Mouse (Mus musculus): ENCODE measurements at regions not wholly inside any gene's neighbourhood (a gene's known extent, or its start where the extent isn't known, plus 50 kb on each side); places are given as distances from the start of the nearest gene placed in this dataset.

DNA sequence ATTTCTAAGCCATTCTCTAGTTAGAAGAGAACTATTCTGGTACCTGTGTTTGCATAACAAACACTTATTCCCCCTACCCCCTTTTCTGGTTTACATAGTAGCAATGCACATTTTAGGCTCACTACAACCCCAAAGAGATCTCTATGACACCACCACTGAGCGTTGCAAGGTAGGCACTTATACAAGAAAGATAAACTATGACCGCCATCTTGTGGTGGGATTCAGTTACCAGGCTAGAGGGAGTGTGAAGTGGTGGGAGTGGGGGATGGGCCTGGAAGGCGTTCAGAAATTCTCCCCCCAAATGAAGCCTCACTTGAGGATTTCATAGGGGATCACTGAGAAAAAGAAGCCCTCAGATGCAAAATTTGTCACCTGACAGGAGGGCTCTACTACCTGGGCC is 64.4 kb upstream of the Fst start:
- H3K4me2 ChIP-seq (replicated peaks), result no peak overlapping the region
- no peak overlapping the region for H3K27ac ChIP-seq (replicated peaks)
- H3K36me3 ChIP-seq, result no peaks in the 10 kb centered on the region
- H3K27me3 ChIP-seq, result no peaks in the 10 kb centered on the region
- 27% methylated on average over 3 of the region's 3 CpGs for WGBS
- 0 out of 2 replicates have a peak, but pooled peaks cover 4% of the 10 kb centered on the region for H3K4me1 ChIP-seq
- no peak overlapping the region for H3K4me3 ChIP-seq
- no peaks in the 10 kb centered on the region for H3K9me3 ChIP-seq
- ATAC-seq (replicated peaks), result 0 out of 2 replicates have a peak, but pooled peaks have one; percentile 69
- no peak overlapping the region for H3K9ac ChIP-seq (replicated peaks)

DNA sequence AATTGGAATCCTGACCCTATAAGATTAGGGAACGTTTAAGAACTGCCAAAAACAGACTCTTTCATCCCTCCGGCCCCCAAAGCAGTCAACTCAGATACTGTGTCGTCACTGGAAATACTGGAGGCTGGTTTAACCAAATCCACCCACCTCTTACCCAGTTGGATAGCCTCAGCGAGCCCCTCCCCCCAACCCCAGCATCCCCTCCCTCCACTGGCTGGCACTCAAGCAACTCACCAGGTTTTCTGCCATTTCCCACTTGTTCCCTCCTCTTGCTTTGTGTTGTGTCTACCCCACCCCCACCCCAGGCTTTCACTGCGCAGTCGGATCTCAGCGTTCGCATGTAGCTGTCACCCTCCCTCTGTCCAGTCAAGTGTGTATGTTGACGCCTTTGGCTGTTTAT is 68.1 kb upstream of the Fst start:
- Histone ChIP-seq H3K4me3 (no peak overlapping the region), H3K4me1 (0 out of 2 replicates have a peak, but pooled peaks cover 5% of the 10 kb centered on the region), H3K27ac (replicated peaks) (no peak overlapping the region), H3K36me3 (no peaks in the 10 kb centered on the region), H3K27me3 (no peaks in the 10 kb centered on the region), H3K9ac (replicated peaks) (no peak overlapping the region), H3K4me2 (replicated peaks) (no peak overlapping the region), H3K9me3 (no peaks in the 10 kb centered on the region)
- ATAC-seq (replicated peaks), result peak; percentile 41; the same call in 1 of the 2 replicates
- 28% methylated on average over 9 of the region's 9 CpGs for WGBS

DNA sequence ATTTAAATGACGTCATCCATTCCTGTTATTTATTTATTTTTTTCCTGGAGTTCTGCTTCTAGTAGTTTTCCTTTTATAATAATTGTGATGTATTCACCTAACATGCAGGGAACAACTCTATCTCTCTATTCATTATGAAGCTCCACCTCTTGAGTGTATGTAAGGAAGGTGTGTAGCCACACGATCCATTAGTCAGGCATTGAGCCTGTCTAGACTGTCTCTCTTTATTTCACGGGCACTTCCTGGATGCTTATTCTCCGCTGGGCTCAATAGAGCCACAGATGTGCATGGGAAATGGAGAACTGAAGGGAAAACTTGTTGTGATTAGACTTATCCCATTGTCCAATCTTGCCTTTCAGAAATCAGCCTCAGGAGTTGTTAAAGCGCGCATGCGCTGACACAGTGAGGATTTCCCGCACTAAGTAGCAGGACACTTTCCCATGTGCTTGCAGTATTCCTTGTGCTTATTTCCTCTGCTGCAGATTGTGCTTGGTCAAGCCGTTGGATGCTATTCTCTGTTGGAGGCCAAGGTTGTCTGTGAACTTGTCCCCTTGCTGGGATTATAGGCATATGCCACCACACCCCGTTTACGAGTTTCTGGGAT is 71.5 kb upstream of the Fst start:
- Histone ChIP-seq H3K27ac (replicated peaks) (no peak overlapping the region), H3K4me2 (replicated peaks) (no peak overlapping the region), H3K36me3 (no peaks in the 10 kb centered on the region), H3K4me1 (peaks cover 12% of the 10 kb centered on the region; the same call in 1 of the 2 replicates), H3K4me3 (no peak overlapping the region), H3K27me3 (no peaks in the 10 kb centered on the region), H3K9ac (replicated peaks) (no peak overlapping the region), H3K9me3 (no peaks in the 10 kb centered on the region)
- 67% methylated on average over 11 of the region's 11 CpGs for WGBS
- no peak for ATAC-seq (replicated peaks)

DNA sequence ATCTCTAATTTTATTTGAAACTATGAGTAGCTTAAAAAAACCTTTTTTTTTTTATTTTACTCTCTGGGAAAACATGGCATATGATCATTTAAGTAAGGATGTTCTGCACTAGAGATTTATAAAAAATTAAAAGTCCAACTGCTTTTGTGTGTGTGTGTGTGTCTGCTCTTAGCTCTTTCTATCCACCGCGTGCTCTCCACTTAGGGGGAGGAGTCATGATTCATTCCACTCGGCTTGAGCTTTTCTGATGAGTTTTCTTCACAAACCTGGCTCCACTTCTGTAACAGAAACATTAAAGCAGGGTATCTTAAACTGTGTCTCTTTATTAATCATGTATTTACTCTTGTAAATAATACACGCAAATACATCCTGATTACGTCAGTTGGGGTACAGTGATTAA is 73.0 kb upstream of the Fst start:
- peak; percentile 51; the same call in 1 of the 2 replicates for ATAC-seq (replicated peaks)
- 0 out of 2 replicates have a peak overlapping the region, but pooled peaks have one; percentile 13 for H3K9ac ChIP-seq (replicated peaks)
- H3K9me3 ChIP-seq, result no peaks in the 10 kb centered on the region
- peaks cover 12% of the 10 kb centered on the region; the same call in 1 of the 2 replicates for H3K4me1 ChIP-seq
- H3K27me3 ChIP-seq, result no peaks in the 10 kb centered on the region
- WGBS, result 9% methylated on average over 5 of the region's 5 CpGs
- H3K27ac ChIP-seq (replicated peaks), result no peak overlapping the region
- H3K4me3 ChIP-seq, result peak overlapping the region; percentile 17
- H3K36me3 ChIP-seq, result no peaks in the 10 kb centered on the region
- H3K4me2 ChIP-seq (replicated peaks), result peak overlapping the region; percentile 10; the same call in 1 of the 2 replicates

DNA sequence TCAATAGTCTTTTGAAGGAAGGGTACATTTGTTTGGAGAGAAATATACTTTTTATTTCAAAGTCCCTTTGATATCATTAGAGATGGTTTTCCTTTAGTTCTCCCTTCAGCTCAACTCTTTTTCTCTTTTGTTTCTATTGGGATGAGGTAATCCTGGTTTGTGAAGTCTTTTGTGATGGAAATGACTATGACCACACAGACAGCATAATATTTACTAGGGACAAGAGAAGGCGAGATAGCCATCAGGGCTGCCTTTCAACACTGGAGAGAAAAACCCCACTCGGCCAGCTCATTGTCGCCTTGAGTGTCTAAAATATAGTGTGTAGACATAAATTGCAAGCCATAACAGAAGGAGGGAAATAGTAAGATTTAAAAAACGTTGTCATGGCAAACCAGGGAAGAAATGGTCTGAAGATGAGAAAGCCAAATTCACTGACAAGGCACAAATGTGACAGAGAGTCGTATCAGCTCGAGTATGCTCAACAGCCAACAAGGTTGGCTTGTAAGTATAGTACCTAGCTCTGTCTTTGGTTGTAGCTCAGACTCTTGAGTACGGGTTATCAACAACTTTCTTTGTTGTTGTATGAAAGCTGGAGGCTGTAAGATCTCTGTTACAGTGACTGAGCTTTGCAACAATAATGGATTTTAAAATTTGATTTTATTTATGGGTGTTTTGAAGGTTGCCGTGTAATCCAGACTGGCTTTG is 73.8 kb upstream of the Fst start:
- H3K4me2 ChIP-seq (replicated peaks), result no peak overlapping the region
- H3K4me1 ChIP-seq, result peaks cover 8% of the 10 kb centered on the region; the same call in 1 of the 2 replicates
- H3K9me3 ChIP-seq, result no peaks in the 10 kb centered on the region
- no peaks in the 10 kb centered on the region for H3K27me3 ChIP-seq
- no peaks in the 10 kb centered on the region for H3K36me3 ChIP-seq
- H3K4me3 ChIP-seq, result no peak overlapping the region
- WGBS, result 33% methylated on average over 8 of the region's 8 CpGs
- no peak overlapping the region for H3K9ac ChIP-seq (replicated peaks)
- ATAC-seq (replicated peaks), result no peak
- no peak overlapping the region for H3K27ac ChIP-seq (replicated peaks)

DNA sequence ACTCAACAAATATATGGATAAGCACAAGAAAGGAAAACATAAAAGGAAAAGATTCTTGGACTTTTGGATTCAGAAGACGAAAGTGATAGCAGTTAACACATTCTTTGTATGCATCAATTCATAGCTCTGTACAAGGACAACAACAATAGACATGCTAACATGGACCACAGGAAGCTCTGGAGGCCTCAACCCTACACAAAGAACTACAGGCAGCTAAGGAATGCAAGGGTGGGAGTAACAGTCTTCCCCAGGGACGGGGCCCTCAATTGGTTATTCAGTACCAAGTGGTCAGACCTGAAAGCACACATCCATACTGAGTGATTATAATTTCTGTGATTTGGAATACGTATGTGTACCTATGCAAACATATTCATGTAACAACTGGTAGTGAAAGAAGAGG is 75.8 kb upstream of the Fst start:
- H3K9me3 ChIP-seq, result no peaks in the 10 kb centered on the region
- H3K36me3 ChIP-seq, result no peaks in the 10 kb centered on the region
- H3K4me2 ChIP-seq (replicated peaks), result no peak overlapping the region
- no peak for ATAC-seq (replicated peaks)
- H3K27me3 ChIP-seq, result no peaks in the 10 kb centered on the region
- H3K4me1 ChIP-seq, result peaks cover 8% of the 10 kb centered on the region; the same call in 1 of the 2 replicates
- WGBS, result 61% methylated on average over 3 of the region's 3 CpGs
- H3K27ac ChIP-seq (replicated peaks), result no peak overlapping the region
- H3K9ac ChIP-seq (replicated peaks), result no peak overlapping the region
- H3K4me3 ChIP-seq, result no peak overlapping the region

DNA sequence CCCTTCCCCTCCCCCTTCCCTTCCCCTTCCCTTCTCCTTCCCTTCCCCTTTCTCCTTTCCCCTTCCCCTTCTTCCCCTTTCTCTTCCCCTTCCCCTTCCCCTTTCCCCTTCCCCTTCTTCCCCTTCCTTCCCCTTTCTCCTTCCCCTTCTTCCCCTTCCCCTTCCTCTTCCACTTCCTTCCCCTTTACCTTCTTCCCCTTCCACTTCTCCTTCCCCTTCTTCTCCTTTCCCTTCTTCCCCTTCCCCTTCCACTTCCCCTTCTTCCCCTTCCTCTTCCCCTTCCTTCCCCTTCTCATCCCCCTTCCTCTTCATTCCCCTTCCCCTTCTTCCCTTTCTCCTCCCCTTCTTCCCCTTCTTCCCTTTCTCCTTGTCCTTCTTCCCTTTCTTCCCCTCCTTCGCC is 77.0 kb upstream of the Fst start:
- H3K27ac ChIP-seq (replicated peaks), result no peak overlapping the region
- no peak for ATAC-seq (replicated peaks)
- WGBS, result 76% methylated on average over 1 of the region's 1 CpGs
- H3K4me2 ChIP-seq (replicated peaks), result no peak overlapping the region
- H3K27me3 ChIP-seq, result no peaks in the 10 kb centered on the region
- no peaks in the 10 kb centered on the region for H3K9me3 ChIP-seq
- peaks cover 8% of the 10 kb centered on the region; the same call in 1 of the 2 replicates for H3K4me1 ChIP-seq
- no peak overlapping the region for H3K9ac ChIP-seq (replicated peaks)
- H3K4me3 ChIP-seq, result no peak overlapping the region
- H3K36me3 ChIP-seq, result no peaks in the 10 kb centered on the region

DNA sequence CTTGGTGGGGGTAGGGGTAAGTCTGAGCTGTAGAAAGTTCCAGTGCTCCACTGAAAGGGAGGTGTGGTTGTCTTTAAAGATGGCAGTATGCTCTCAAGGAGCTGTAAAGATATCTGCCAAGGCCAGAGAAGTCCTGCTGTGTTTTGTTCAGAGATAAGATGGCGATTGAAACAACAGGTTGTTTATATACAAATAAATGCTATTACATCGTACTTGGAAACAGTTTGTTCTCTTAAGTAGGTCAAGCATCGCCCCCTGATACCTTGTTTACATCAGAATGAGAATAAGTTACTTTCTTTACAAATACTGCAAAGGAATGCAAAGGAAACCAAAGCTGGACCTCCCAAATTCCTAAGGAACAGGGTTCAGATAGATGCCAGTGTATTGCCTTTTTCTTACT is 113.0 kb upstream of the Fst start:
- Histone ChIP-seq H3K9me3 (no peaks in the 10 kb centered on the region), H3K4me3 (no peak overlapping the region), H3K4me1 (no peaks in the 10 kb centered on the region), H3K36me3 (no peaks in the 10 kb centered on the region), H3K27ac (replicated peaks) (no peak overlapping the region), H3K4me2 (replicated peaks) (no peak overlapping the region), H3K27me3 (no peaks in the 10 kb centered on the region), H3K9ac (replicated peaks) (no peak overlapping the region)
- no peak for ATAC-seq (replicated peaks)
- WGBS, result 67% methylated on average over 3 of the region's 3 CpGs

DNA sequence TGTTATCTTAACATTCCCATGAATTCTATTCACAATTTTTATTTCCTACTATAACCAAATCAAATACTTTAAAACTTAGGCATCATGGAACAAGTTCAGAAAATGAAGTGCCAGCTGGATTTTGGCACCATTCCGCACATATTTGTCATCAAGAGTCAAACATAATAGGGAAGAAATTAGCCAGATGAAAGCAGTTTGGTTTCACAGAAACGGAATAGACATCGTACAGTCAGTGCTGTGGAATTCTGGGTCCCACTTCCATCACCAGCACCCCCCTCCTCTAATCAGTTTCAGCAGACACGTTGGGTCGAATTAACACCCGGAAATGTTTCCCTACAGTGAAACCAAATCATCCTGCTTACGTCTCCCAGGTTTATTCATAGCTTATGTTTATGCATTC is 125.8 kb upstream of the Fst start:
- H3K27ac ChIP-seq (replicated peaks), result no peak overlapping the region
- H3K4me2 ChIP-seq (replicated peaks), result no peak overlapping the region
- H3K27me3 ChIP-seq, result no peaks in the 10 kb centered on the region
- 60% methylated on average over 7 of the region's 7 CpGs for WGBS
- H3K4me1 ChIP-seq, result no peaks in the 10 kb centered on the region
- no peak overlapping the region for H3K4me3 ChIP-seq
- H3K9ac ChIP-seq (replicated peaks), result no peak overlapping the region
- 0 out of 2 replicates have a peak, but pooled peaks have one; percentile 43 for ATAC-seq (replicated peaks)
- no peaks in the 10 kb centered on the region for H3K9me3 ChIP-seq
- no peaks in the 10 kb centered on the region for H3K36me3 ChIP-seq

DNA sequence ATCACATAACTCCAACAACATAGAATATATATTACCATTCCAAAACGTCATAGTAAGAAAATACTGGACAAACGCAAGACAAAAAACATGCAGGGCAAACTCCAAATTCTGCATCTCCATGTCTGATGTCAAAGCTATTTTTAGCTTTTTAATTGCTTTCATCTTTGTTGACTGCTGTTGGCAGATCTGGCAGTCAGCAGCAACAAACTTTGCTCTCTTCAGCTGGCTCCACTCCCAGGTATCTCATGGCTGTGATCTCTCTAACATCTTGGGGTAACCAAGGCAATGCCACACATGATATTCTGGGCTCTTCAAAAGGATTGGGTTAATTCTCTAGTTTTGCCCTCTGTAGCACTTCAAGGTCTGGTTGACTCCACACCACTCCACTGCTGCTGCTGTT is 128.9 kb upstream of the Fst start:
- H3K27me3 ChIP-seq, result no peaks in the 10 kb centered on the region
- H3K4me1 ChIP-seq, result no peaks in the 10 kb centered on the region
- no peak for ATAC-seq (replicated peaks)
- WGBS, result 87% methylated on average over 2 of the region's 2 CpGs
- H3K36me3 ChIP-seq, result no peaks in the 10 kb centered on the region
- no peak overlapping the region for H3K4me2 ChIP-seq (replicated peaks)
- H3K9me3 ChIP-seq, result no peaks in the 10 kb centered on the region
- H3K9ac ChIP-seq (replicated peaks), result no peak overlapping the region
- no peak overlapping the region for H3K27ac ChIP-seq (replicated peaks)
- no peak overlapping the region for H3K4me3 ChIP-seq

DNA sequence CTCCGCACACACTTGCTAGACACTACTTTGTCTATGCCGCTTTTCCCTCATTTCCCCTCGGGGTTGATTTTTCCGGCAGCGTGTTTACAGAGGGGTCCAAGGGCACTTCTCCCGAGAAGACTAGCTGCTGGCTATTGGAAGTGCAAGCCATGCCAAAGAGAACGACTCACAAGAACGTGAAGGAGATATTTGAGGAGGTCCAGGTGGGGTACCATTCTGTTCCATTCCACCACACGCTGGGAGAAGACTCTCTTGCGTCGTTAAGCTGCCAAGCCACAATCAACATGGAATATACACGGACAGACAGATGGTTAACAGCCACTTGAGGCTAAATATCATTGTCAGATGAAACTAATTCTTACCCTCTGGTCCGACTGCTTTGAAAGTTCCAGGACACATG is 144.6 kb upstream of the Fst start:
- H3K27ac ChIP-seq (replicated peaks), result no peak overlapping the region
- 76% methylated on average over 13 of the region's 13 CpGs for WGBS
- no peaks in the 10 kb centered on the region for H3K36me3 ChIP-seq
- no peak overlapping the region for H3K4me3 ChIP-seq
- peaks cover 3% of the 10 kb centered on the region; the same call in 1 of the 2 replicates for H3K4me1 ChIP-seq
- no peak for ATAC-seq (replicated peaks)
- no peak overlapping the region for H3K9ac ChIP-seq (replicated peaks)
- H3K27me3 ChIP-seq, result no peaks in the 10 kb centered on the region
- no peaks in the 10 kb centered on the region for H3K9me3 ChIP-seq
- no peak overlapping the region for H3K4me2 ChIP-seq (replicated peaks)

DNA sequence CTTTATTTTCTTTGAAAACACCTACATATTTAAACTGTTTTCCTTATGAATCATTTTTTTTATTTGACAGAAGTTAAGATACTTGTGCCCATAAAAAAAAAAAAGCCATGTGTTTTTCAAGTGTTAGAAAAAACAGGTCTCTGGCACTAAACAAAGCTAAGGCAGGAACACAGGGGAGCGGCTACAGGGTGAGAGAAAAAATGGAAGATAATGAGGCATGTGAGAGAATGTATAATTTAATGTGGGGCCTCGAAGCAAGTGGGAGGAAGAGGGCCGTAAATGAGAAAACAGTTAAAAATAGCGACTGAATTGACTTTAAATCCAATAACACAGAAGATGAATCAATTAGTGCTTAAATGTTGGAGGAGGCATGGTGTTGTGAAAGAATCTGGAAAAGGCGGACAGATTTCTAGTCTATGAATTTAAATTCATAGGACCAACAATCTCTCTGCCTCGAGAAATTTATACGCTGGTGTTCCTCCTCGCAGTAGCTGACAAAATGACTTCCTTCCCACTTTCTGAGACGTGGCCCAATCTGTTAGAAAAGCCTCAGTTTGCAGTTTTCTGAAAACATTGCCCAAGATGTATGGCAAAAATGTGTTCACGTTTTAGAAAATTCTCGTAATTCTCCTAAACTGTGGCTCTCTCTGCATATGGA is 145.4 kb upstream of the Fst start:
- Histone ChIP-seq H3K9me3 (no peaks in the 10 kb centered on the region), H3K4me2 (replicated peaks) (no peak overlapping the region), H3K27me3 (no peaks in the 10 kb centered on the region), H3K27ac (replicated peaks) (no peak overlapping the region), H3K4me3 (no peak overlapping the region), H3K36me3 (no peaks in the 10 kb centered on the region), H3K4me1 (peaks cover 3% of the 10 kb centered on the region; the same call in 1 of the 2 replicates), H3K9ac (replicated peaks) (no peak overlapping the region)
- 63% methylated on average over 11 of the region's 11 CpGs for WGBS
- peak; percentile 75 for ATAC-seq (replicated peaks)

Measured in forebrain, embryonic 15.5 days (tissue).